Mouse (Mus musculus) monocyte, adult 2 months (primary cell): Measurements from ENCODE around the gene Tcf12.

Source experiments
- DNase-seq, 2 experiments: peaks; one replicate each; pipeline ENCODE4 v3.0.0; 2022; ENCODE audit warnings: low spot score in 2 of 2, low read depth in 1 of 2

Gene Tcf12

DNA sequence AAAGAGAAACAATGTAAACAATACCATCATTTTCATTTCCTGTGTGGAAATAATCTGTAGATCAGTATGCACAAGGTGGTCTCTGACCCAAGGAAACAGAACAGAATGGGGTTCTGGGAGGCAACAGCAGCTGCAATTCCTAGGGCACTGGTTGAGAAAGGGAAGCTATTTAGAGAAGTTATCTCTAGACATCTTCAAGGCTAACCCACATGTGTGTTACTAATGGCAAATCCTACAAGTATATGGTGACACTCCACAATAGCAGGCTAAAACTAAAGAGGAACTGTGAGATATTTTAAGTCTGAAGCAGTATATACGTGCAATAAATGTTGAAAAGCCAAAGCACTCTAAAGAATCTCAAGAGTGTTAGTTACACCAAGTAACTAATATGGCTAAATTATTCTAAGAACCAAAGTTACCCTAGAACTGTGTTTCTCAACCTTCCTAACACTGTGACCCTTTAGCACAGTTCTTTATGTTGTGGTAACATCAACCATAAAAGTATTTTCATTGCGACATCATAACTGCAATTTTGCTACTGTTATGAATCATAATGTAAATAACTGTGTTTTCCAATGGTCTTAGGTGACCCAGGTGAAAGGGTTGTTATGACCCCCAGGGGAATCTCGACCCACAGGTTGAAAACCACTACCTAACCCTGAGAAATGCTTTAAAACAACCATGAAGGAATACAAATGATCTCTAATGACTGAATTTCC lies 22.6 kb downstream of the Tcf12 start:
- no peak for DNase-seq

DNA sequence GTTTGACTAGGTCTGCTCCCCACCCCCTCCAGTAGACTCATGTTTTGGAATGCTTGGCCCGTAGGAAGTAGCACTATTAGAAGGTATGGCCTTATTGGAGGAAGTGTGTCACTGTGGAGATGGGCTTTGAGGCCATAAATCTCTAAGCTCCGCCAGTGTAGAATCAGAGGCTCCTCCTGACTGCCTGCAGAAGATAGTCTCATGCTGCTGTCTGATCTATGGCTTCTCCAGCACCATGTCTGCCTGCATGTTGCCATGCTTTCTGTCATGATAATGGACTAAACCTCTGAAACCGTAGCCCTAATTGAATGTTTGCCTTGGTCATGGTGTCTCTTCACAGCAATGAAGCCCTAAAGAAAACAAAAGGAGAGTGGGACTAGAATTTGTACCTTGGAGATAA lies 26.7 kb downstream of the Tcf12 start:
- no peak for DNase-seq

DNA sequence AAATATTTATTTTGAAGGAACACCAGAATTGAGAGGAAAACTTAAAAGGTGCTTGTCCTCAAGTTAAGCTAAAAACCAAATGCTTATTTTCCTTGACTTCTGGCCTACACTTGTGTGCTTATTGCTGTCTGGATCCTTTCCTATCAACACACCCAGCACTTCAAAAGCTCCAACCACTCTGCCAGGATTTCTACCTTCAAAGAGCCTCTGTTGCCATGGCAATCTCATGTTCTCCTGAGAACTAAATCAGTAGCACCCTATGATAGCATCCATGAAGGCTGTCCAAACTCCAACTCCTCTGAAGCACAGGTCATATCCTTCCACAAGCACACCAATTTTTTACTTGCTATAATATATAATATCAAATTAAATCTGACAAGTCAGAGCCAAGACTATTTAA lies 27.5 kb downstream of the Tcf12 start:
- no peak for DNase-seq

DNA sequence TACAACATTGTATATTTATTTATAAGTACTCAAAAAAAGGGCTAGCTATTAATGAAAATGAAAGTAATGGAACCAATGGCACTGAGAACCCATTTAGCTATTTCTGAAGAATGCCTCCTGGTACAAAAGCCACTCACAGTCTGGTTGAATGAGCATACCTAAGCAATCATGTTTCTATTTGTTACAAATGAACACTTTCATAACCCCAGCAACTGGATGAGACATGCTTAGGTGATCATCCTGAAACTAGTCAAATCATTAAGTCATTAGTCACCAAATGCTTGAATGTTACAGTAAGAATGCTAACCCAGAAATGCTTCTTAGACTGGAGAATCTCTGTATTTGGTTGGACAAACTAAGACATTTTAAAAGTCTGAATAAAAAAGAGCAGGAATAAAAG lies 35.5 kb downstream of the Tcf12 start:
- DNase-seq = no peak

DNA sequence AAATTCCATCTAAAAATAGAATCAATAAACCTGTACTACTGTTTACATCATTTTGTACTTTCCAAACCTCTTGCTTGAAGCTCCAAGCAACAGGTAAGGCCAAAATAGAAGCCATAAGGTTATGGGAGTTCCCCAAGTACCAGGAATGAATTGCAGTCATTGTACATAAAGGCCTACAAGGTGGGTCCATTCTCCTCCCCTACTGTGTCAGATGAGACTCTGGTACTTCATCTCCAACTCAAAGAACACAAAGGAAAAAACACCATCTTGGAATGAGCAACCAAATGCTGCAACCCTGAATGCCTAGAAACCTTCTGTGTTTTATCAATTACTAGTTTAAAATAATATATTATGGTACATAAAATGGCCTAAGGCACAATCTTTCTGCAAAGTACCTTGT lies 45.5 kb downstream of the Tcf12 start:
- no peak for DNase-seq

DNA sequence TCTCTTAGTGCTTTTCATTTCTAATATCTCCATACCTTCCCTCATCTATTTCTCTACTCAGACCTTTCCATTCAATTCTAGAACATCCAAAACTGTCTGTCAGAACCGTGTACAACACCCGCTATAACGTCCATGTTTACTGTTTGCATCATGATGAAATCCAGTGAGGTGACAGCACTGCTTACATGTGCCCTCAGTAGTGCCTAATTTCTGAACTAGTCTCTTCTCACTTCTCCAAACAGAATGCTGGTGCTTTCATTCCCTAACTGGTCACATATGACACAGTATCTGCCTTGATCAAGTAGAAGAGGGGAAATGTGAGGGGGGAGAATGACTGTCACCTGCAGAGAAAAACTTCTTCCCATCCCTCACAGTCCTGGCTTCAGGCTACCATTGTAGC lies 58.5 kb downstream of the Tcf12 start:
- no peak for DNase-seq

DNA sequence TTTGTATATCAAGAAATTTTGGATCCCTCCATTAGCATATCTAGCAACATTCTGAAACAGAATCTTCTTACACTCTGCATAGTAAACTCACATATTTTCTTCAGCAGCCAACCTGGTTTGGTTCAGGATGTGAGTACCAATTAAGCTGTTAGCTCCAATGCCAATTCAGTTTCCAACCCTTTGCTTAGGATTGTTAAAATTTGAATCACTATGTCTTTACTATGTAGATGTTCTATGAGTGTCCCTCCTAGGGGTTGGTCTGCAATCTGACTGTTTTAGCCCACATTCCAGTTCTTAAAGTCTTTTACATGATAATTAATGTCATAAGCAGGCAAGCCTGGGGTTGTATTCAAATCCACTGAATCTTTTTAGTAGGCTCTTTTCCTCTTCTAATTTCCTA lies 71.5 kb downstream of the Tcf12 start:
- no peak for DNase-seq

DNA sequence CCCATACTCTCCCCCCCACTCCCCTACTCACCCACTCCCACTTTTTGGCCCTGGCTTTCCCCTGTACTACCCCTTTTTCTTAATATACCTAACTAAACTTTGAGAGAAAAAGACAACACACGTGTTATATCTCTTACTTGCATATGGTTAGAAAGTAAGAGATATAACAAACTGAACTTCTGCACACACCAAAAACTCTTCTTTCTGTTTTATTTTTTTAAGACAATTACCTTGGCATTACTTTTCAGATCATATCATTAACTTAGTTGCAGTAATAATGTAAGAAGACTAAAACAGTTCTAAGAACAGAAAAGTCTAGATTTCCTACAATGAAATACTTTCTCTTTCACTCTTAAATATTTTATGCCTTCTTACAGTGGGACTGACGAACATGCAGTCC lies 72.3 kb downstream of the Tcf12 start:
- DNase-seq = no peak

DNA sequence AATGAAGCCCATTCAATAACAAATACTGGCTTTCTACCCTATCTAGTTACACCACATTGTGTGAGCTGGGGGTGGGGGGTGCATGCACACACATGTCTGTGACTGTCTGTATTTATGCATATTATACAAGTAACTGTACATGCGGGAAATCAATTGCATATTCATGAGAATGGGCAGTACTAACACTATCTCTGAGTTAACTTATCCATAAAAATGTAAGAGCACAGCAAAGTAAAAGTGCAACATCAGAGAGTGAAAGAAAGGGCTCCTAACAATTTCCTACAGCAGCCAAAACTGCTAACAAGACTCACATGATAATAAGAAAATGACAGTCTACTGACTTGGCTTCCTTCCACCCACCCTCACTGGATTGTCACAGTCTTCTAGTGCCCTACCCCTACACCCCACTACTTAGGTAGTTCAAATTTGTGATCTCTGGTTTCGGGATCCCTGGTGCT lies 74.6 kb downstream of the Tcf12 start:
- DNase-seq = no peak

DNA sequence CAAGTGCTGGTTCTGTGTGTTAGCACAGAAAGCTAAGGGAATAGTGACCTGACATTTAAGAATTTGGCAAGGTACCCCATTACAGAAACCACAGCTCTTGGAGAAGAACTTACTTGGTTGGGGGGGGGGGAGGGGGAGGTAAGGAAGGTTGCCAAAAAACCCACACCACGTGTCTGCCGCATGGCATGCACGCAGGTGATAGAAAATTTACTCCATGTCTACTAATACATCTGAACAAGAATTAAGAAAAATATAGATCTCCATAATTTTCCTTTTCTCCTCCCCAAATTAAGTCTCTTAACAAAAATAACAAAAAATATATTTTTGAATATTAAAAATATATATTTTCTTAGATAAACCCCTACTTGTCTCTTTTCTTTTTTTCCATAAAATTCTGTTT lies 75.4 kb downstream of the Tcf12 start:
- DNase-seq = no peak

DNA sequence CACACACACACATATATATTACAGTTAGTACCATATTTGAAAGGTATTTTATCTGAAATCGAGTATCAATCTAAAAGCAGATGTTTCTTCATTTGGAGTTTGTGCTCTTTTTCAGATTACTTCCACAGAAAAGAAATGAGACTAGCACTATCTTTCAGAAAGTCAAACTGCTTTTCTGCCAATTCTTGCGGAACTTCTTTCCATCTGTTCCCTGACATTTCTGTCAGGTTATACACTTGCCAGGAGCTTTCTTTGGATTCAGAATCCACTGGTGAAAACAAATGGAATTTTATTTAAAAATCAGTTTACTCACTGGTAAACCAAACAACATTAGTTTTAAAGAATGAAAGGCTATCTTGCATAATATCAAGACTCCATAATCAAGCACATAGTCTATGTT lies 78.4 kb downstream of the Tcf12 start:
- DNase-seq = no peak

DNA sequence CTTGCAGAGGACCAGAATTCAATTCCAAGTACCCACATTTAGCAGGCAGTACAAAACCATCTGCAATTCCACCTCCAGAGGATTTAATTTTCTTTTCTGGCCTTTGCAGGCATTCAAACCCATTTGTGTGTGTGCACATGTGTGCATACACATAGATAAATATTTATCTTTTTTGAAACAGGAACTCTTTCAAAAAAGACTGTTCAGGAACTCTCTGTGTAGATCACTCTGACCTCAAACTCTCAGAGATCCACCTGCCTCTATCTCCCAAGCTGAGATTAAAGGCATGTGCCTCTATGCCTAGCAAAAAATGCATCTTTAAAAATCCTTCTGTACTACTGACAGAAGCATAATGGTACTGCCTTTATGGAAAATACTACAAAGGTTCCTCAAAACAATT lies 81.4 kb downstream of the Tcf12 start:
- DNase-seq = no peak

DNA sequence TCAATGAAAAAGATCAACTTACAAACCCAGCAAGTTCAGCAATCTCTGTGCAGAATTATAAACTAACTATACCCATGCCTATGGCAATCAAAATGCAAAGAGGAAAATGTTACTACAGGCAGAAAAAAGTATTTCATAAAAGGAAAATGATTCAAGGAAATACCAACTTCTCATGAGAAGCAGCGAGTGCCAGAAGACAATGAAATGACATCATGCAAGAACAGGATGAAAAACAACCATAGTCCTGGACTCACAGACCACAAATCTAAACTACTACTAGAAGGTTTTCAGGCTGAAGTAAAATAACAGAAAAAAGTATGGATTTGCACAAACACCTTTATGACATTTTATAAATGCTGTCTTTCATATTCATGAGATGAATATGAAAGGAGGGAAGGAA lies 82.1 kb downstream of the Tcf12 start:
- DNase-seq = no peak

DNA sequence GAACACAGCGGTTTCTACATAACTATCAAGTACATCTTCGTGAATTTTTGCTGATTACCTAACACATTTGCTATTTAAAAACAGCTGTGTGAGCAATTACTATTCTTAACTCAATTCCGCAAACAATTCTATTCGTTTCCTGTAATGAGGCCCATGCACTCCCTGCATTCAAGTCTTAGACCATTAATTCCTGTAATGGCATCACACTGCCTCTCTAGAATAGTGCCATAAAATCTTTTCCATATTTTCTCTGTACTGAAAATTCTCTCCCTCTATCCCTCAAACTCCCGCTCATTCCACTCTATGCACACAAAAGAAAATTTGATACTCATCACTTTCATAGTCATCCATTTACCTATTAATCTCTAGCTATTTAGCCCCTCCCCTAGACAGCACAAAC lies 88.4 kb downstream of the Tcf12 start:
- DNase-seq = no peak

DNA sequence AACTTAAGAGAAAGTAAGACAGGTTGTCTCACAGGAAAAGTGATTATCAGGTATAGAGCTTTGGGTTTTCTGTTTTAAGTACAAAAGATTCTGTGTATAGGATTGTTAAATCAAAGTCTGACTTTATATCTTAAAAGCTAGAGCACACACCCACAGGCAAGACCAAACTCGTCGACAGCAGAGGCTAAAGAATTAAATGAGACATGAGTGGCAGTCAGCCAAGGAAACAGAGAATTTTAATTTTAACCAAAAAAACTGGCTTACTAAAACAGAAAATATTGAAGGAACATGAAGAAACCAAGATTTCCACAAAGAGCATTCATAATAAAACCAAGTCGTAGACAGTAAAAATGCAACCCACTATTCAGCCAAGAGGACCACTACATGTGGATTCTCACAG lies 90.2 kb downstream of the Tcf12 start:
- no peak for DNase-seq

DNA sequence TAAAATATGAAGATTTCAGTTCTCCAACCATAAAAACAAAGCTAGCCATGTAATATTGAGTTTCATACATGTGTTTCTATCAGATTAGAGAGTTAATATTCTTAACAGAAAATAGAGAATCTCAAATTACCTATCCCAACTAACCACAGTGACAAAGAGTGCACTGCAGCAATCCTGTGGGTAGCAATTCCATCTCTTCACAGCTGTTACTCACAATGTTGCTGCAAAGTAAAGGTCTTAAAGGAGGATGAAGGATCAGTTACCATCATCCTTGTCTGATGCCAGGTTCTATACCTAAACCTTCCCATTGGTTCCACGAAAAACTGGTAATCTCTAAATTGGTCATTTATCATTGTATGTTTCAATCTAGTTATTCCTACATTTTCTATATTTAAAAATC lies 95.7 kb downstream of the Tcf12 start:
- no peak for DNase-seq

DNA sequence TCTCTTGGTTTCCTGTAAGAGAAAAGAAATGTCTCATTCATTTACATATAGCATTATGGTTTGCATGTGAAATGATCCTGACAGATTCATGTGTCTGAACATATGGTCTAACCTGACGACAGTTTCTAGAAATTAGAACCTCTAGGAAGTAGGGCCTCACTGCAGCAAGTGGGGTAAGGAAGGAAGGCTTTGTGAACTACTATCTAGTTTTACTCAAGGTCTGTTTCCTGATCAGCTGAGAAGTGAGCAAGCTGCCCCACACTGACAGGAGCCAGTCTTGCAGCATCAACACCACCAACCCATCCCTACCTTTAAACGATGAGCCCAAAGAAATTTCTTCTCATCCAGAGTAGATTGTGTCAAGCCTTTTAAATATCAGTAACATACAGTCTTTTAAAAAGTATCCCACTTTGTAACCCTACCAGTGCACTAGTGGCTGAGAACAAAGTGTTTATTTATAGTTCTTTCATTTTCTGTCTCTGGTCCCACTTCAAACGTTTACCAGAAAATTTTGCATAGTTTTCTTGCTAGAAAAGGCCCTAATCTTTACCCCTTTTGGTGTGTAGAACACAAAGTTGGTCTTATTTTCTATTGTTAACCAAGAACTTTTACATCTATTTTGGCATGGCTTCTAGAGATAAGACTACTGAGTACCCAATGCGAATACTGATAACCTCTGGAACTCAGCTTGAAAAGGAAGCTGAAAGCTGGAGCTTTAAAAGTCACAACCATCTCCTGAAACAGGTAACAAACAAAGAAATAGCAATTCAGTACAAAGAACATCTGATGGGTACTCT lies 96.9 kb downstream of the Tcf12 start:
- no peak for DNase-seq

DNA sequence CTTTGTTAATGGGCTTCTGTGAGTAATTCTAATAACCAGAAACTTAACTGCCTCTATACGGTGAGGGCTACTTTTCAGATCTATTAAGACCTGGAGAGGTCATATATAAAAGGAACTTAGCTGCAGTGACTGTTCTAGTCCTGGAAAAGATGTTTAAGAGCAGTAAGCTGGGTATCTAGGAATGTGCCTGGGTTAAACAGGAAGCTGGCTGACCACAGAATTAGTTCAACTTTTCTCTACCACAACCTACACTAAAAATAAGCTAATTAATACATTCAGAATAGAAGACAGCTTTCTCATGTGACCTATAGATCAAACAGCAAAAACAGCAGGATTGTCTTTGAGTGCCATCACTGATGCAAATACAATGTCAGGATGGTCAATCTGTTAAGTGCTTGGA lies 98.1 kb downstream of the Tcf12 start:
- DNase-seq = no peak

DNA sequence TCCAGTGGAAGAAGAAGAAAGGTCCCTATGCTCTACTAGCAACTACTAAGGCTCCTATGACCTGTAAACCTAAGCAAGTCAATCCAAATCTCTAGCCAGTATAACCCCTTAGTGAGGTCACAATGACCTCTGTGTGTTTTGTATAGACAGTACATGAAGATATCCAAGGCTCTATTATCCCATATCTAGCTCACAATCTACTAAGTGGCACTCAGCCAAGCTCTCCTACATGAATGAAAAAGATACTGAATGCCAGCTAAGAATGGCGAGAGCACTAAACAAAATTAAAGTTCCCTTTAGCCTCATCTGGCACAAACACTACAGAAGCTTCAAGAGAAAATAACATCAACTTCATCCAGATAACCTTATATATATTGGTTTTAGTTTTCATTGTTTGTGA lies 103.0 kb downstream of the Tcf12 start:
- no peak for DNase-seq

DNA sequence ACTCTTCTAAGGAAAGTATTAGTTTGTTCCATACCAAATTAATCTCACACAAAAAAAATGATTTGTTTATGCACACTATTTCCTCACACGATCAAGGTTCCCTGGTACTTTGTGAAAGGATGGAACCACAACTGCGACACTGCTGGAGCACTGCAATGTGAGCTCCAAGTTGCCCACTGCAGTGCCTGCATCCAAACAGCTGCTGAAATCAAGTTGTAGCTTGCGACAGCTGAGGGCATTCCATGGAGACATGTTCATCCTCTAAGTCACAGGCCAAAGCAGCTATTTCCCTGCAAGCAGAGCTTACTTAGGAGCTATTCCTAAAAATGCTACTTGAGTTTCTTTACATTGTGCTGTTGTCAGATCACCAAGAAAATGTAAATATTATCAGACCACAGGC lies 120.5 kb downstream of the Tcf12 start:
- no peak for DNase-seq

DNA sequence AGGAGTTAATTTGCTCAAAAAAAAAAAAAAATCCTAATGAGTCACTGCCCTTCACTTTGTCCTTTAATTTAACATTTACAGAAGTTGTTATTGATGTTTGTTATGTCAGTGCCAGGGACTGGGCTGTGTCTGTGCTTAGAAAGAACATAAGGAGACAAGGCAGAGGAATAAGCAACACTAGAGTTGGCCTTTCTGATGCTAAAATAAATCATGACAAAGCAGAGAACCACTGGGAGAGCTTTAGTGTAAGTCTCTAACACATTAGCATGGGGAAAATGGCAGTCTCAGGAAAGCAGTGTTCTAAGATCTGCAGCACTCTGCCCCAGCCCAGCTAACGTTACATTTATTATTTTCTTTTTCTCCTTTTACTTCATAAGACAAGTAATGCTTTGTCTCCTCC lies 121.3 kb downstream of the Tcf12 start:
- no peak for DNase-seq

DNA sequence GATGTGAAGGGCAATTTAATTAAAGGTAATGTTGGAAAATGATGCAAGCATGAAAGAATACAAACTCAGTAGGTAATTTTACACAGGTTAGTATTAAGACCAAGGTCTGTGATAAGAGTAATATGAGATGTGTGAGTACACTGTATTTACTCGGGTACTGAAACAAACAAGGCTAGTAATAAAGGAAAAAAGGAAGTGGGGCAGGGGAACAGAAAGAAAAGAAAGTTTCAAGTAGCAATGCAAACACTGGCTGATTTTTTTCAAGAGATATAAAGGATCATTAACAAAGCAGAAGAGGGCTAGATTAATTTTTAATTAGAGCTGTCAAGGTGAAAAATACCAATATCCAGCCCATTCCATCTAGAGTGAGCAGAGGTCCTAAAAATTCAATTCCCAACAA lies 122.0 kb downstream of the Tcf12 start:
- DNase-seq = no peak

DNA sequence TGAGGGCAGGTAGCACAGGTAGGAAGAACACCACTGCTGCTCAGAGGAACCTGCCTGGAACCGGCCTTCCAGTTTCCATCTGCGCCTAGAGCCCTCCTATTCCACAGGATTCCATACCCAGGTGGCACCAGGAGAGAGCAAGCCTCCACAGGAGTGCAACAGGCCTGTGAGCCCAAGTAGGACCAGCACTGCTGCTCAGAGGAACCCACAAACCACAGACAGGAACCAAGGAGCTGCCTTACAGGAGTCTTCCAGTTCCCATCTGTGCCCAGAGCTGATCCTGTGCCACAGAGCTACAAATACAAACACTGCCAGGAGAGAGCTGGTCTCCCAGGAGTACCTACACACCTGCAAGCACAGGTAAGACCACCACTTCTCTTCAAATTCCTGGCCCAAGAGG lies 125.0 kb downstream of the Tcf12 start:
- no peak for DNase-seq
